Mouse (Mus musculus) CH12.LX (cell line): ENCODE data around the gene Rell1.

ENCODE experiments used
- BHLHE40 ChIP-seq: IDR thresholded peaks from 2 replicates; pipeline ENCODE4 v1.6.1; 2011; ENCODE audit warnings: mild to moderate bottlenecking, low read depth, low read length, improper control_type of control experiment
- CTCF ChIP-seq, 2 experiments: IDR thresholded peaks in 1 of 2; conservative IDR thresholded peaks in 1 of 2; 2 replicates each; pipeline ENCODE4 v1.5.1; 2011 to 2012; ENCODE audit warnings: low read depth in 2 of 2, low read length in 2 of 2, improper control_type of control experiment in 1 of 2, inconsistent platforms in 1 of 2, mild to moderate bottlenecking in 1 of 2, moderate library complexity in 1 of 2
- EP300 ChIP-seq: IDR thresholded peaks from 2 replicates; pipeline ENCODE4 v1.6.1; 2011; ENCODE audit warnings: low read length, improper control_type of control experiment
- ETS1 ChIP-seq: conservative IDR thresholded peaks from 2 replicates; pipeline ENCODE4 v1.6.1; 2012; ENCODE audit warnings: low read depth, mild to moderate bottlenecking, inconsistent platforms, low read length, improper control_type of control experiment, moderate library complexity
- JUN ChIP-seq: IDR thresholded peaks from 2 replicates; pipeline ENCODE4 v1.6.1; 2011; ENCODE audit warnings: low read depth, mild to moderate bottlenecking, low read length, improper control_type of control experiment, moderate library complexity; ENCODE audit not compliant: insufficient read depth
- JUND ChIP-seq: conservative IDR thresholded peaks from 2 replicates; pipeline ENCODE4 v1.6.1; 2011; ENCODE audit warnings: low read depth, low read length, improper control_type of control experiment
- KAT2A ChIP-seq: IDR thresholded peaks from 2 replicates; pipeline ENCODE4 v1.6.1; 2012; ENCODE audit warnings: low read length, improper control_type of control experiment, inconsistent platforms; ENCODE audit not compliant: insufficient replicate concordance
- NRF1 ChIP-seq: IDR thresholded peaks from 2 replicates; pipeline ENCODE4 v1.6.1; 2014; ENCODE audit warnings: low read depth, mild to moderate bottlenecking, inconsistent platforms, low read length, improper control_type of control experiment, moderate library complexity
- POLR2A ChIP-seq: IDR thresholded peaks from 2 replicates; pipeline ENCODE4 v1.6.1; 2011; ENCODE audit warnings: low read depth, mild to moderate bottlenecking, improper control_type of control experiment, low read length
- RCOR1 ChIP-seq: conservative IDR thresholded peaks from 2 replicates; pipeline ENCODE4 v1.6.1; 2012; ENCODE audit warnings: low read depth, mild to moderate bottlenecking, inconsistent platforms, low read length, improper control_type of control experiment
- SMC3 ChIP-seq: IDR thresholded peaks from 2 replicates; pipeline ENCODE4 v1.6.1; 2011; ENCODE audit warnings: low read depth, low read length, improper control_type of control experiment
- TBP ChIP-seq: conservative IDR thresholded peaks from 2 replicates; pipeline ENCODE4 v1.6.1; 2011; ENCODE audit warnings: low read depth, low read length, improper control_type of control experiment
- TCF12 ChIP-seq: IDR thresholded peaks from 2 replicates; pipeline ENCODE4 v1.6.1; 2014; ENCODE audit warnings: low read depth, mild to moderate bottlenecking, inconsistent platforms, low read length, improper control_type of control experiment
- ZMIZ1 ChIP-seq: IDR thresholded peaks from 2 replicates; pipeline ENCODE4 v1.6.1; 2012; ENCODE audit warnings: low read depth, mild to moderate bottlenecking, inconsistent platforms, low read length, improper control_type of control experiment

DNA sequence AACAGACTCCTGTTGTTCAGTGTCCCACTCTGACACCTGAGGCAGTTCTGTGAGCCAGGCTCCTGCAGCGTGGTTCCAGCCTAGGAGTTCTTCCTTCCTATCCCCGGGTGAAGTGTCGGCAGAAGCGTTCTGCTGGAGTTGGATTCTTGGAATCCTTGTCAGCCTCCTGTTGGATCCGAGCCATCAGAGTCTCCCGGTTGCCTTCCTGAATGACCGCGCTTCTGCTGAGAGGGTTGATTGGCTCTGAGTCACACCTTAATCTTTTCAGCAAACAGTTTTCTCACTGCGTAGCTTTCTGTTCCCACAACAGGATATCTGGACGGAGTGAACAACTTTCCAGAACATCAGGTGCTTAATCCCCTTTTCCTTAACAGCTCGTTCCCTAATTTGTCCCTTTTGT lies 13.6 kb upstream of the Rell1 start:
- TF ChIP-seq TBP, result no peak
- TF ChIP-seq SMC3, result no peak
- TF ChIP-seq ETS1, result no peak
- no peak for TF ChIP-seq CTCF (conservative IDR thresholded peaks at IDR 0.05 in 1 of 2, IDR thresholded peaks at IDR 0.05 in 1 of 2; ENCODE audit: low read depth in 2 of 2, low read length in 2 of 2)
- no peak for TF ChIP-seq NRF1
- TF ChIP-seq POLR2A, result no peak
- TF ChIP-seq TCF12, result no peak
- no peak for TF ChIP-seq ZMIZ1
- no peak for TF ChIP-seq JUND
- TF ChIP-seq KAT2A, result no peak
- no peak for TF ChIP-seq BHLHE40
- TF ChIP-seq RCOR1, result no peak
- TF ChIP-seq EP300, result no peak
- no peak for TF ChIP-seq JUN
